Mouse (Mus musculus): ENCODE results near the gene Pard3. TPM values are rescaled to one million over a fixed set of nuclear protein-coding genes. Genes with fewer than 3 reads are reported as not detected.

Gene Pard3
- polyA plus RNA-seq, 1 experiment from 2014 or later, result 38.3 TPM

GRCm38 (mm10) chr8:127410606-127411005 lies 346.9 kb downstream of the Pard3 start:
- Histone ChIP-seq H3K9ac (no peak overlapping the region), H3K36me3 (peaks cover 20% of the 10 kb centered on the region), H3K9me3 (replicated peaks) (no peaks in the 10 kb centered on the region), H3K27ac (replicated peaks) (no peak overlapping the region), H3K4me3 (replicated peaks) (no peak overlapping the region), H3K27me3 (no peaks in the 10 kb centered on the region), H3K4me2 (replicated peaks) (no peak overlapping the region), H3K4me1 (no peaks in the 10 kb centered on the region)
- no peak for ATAC-seq (ENCODE audit: insufficient number of reproducible peaks, low FRiP score, low TSS enrichment, low read depth)
- WGBS, result 82% methylated on average over 12 of the region's 12 CpGs

DNA sequence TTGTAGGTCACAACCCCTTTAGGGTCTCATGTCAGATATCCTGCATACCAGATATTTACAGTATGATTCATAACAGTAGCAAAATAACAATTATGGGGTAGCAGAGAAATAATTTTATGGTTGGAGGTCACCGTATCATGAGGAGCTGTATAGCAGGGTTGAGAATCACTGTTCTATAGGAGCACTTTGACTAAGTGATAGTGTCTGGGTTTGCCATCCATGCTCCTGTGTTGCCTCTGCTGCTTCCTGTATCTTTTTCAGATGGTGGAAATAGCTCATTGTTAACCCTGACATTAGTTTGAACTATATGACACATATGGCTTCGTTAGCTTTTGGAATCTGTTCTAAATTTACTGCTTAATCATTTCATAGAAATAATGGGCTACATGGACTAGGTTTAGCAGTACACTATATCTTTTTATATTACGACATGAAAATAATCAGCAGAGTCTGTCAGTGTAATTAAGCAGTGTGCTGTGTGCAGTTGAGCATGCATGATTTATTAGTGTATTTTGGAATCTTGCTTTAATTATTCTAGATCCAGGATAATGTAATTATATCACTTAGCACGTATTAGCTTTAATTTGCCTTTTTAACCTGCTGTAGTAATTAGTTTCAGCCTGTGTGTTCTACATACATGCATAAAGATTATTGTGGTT lies 347.6 kb downstream of the Pard3 start:
- no peaks in the 10 kb centered on the region for H3K27me3 ChIP-seq
- H3K27ac ChIP-seq (replicated peaks), result no peak overlapping the region
- no peak overlapping the region for H3K4me3 ChIP-seq (replicated peaks)
- H3K36me3 ChIP-seq, result peaks cover 21% of the 10 kb centered on the region
- no peak overlapping the region for H3K9ac ChIP-seq
- no peak for ATAC-seq (ENCODE audit: insufficient number of reproducible peaks, low FRiP score, low TSS enrichment, low read depth)
- H3K9me3 ChIP-seq (replicated peaks), result no peaks in the 10 kb centered on the region
- no peak overlapping the region for H3K4me2 ChIP-seq (replicated peaks)
- H3K4me1 ChIP-seq, result no peaks in the 10 kb centered on the region
- WGBS, result 72% methylated on average over 4 of the region's 4 CpGs

- WGBS, result 65% methylated on average over 7 of the region's 7 CpGs
- Histone ChIP-seq H3K4me2 (replicated peaks) (no peak overlapping the region), H3K4me3 (replicated peaks) (no peak overlapping the region), H3K36me3 (peaks cover 32% of the 10 kb centered on the region), H3K9me3 (replicated peaks) (no peaks in the 10 kb centered on the region), H3K27ac (replicated peaks) (no peak overlapping the region), H3K4me1 (no peaks in the 10 kb centered on the region), H3K27me3 (no peaks in the 10 kb centered on the region), H3K9ac (no peak overlapping the region)
- no peak for ATAC-seq (ENCODE audit: insufficient number of reproducible peaks, low FRiP score, low TSS enrichment, low read depth)
Observed at GRCm38 (mm10) chr8:127423021-127423420, 359.3 kb downstream of the Pard3 start.

DNA sequence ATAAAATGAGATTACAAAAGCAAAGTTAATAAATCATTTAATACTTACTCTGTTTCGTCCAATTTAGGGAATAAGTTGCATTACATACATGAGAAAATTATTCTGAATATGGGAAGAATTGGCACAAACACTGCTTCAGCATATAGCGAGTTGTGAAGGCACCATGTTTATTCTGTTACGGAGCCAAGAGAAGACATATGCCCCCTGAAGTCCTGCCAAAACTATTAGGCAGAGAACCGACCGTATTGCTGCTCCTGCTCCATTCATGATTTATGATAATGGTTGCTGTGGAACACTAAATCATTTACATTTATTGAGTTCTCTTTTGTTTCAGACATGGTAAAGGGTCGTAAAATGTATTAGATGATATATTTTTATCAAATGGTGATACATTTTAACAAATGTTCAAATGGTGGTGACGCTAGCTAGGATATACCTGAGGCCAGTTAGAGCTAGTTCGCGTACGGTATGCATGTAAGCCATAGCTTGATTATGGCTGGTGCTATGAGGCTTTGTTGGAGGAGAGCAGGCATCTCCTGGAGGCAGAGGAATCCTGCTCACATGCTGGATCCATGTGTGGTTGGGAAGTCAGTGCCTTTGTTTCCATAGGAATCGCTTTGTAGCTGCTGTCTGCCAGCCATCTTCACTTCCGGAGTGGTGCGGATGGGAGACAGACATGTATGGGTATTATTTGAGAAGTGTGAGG lies 360.7 kb downstream of the Pard3 start:
- H3K36me3 ChIP-seq, result peaks cover 23% of the 10 kb centered on the region
- H3K27ac ChIP-seq (replicated peaks), result no peak overlapping the region
- H3K9me3 ChIP-seq (replicated peaks), result no peaks in the 10 kb centered on the region
- H3K27me3 ChIP-seq, result no peaks in the 10 kb centered on the region
- 75% methylated on average over 13 of the region's 13 CpGs for WGBS
- ATAC-seq (ENCODE audit: insufficient number of reproducible peaks, low FRiP score, low TSS enrichment, low read depth), result no peak
- H3K4me1 ChIP-seq, result no peaks in the 10 kb centered on the region
- no peak overlapping the region for H3K9ac ChIP-seq
- no peak overlapping the region for H3K4me2 ChIP-seq (replicated peaks)
- H3K4me3 ChIP-seq (replicated peaks), result no peak overlapping the region

DNA sequence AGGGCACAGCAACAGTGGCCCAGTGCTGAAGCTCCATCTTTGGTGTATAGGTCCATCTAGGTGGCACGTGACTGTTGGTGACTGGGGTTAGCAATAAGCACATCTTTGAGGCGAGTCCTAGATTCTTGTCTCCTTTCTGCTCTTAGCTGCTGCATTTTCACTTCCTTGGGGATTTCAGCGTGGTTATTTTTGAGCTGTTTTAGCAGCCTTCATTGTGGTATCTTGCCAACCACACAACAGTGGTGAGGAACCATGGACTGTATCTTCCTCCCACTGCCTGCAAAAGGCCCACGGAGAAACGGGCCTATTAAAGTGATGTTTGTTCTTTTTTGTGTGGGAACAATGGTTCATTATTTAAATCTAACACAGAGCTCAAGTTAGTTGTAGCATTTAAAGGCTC lies 363.2 kb downstream of the Pard3 start:
- H3K4me3 ChIP-seq (replicated peaks), result no peak overlapping the region
- H3K4me2 ChIP-seq (replicated peaks), result no peak overlapping the region
- H3K27ac ChIP-seq (replicated peaks), result no peak overlapping the region
- H3K27me3 ChIP-seq, result no peaks in the 10 kb centered on the region
- H3K9me3 ChIP-seq (replicated peaks), result no peaks in the 10 kb centered on the region
- no peak overlapping the region for H3K9ac ChIP-seq
- H3K36me3 ChIP-seq, result peaks cover 14% of the 10 kb centered on the region; the same call in 1 of the 2 replicates
- ATAC-seq (ENCODE audit: insufficient number of reproducible peaks, low FRiP score, low TSS enrichment, low read depth), result no peak
- no peaks in the 10 kb centered on the region for H3K4me1 ChIP-seq
- WGBS, result 57% methylated on average over 5 of the region's 5 CpGs

GRCm38 (mm10) chr8:127428004-127428403 lies 364.3 kb downstream of the Pard3 start:
- Histone ChIP-seq H3K9ac (no peak overlapping the region), H3K36me3 (peaks cover 21% of the 10 kb centered on the region; the same call in 1 of the 2 replicates), H3K4me3 (replicated peaks) (no peak overlapping the region), H3K9me3 (replicated peaks) (no peaks in the 10 kb centered on the region), H3K27me3 (no peaks in the 10 kb centered on the region), H3K4me2 (replicated peaks) (no peak overlapping the region), H3K4me1 (no peaks in the 10 kb centered on the region), H3K27ac (replicated peaks) (no peak overlapping the region)
- WGBS, result 76% methylated on average over 7 of the region's 7 CpGs
- no peak for ATAC-seq (ENCODE audit: insufficient number of reproducible peaks, low FRiP score, low TSS enrichment, low read depth)

DNA sequence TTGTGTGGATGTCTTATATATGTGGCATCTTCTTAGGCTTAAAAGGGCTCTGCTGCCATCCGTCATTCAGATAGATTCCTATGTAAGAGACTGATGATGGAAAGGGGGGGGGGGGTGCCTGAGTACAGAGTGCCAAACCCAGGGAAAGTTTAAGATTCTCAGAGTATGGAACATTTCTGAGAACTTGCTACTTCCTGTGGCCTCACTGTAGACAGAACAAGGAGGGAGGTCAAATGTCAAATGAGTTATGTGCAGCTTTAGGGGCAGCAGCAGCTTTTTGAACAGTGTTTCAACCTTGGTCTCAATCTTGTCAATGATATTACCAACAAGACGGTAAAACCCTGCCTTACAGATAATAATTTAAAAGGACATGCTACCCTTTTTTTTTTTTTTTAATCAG lies 367.5 kb downstream of the Pard3 start:
- ATAC-seq (ENCODE audit: insufficient number of reproducible peaks, low FRiP score, low TSS enrichment, low read depth), result no peak
- Histone ChIP-seq H3K4me1 (no peaks in the 10 kb centered on the region), H3K36me3 (peaks cover 32% of the 10 kb centered on the region; the same call in 1 of the 2 replicates), H3K4me2 (replicated peaks) (no peak overlapping the region), H3K9me3 (replicated peaks) (no peaks in the 10 kb centered on the region), H3K9ac (no peak overlapping the region), H3K27me3 (no peaks in the 10 kb centered on the region), H3K4me3 (replicated peaks) (no peak overlapping the region), H3K27ac (replicated peaks) (no peak overlapping the region)
- WGBS, result 83% methylated on average over 2 of the region's 2 CpGs

DNA sequence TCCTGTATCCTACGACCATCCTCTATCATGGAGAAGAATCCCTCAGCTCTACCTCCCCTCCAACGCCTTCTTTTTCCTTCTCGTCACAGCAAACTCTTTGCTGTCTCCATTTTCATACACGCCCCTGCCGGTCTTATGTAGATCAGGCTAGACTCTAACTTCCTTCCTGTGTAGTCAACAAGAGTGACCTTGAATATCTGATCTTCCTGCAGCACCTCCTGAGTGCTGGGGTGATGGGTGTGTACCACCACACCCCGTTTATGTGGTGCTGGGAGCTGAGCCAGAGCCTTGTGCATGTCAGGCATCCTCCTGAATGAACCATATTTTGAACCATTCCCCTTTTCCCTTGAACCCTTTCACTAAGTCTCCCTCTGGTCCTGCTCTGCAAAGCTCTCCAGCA lies 372.3 kb downstream of the Pard3 start:
- 84% methylated on average over 6 of the region's 6 CpGs for WGBS
- no peak for ATAC-seq (ENCODE audit: insufficient number of reproducible peaks, low FRiP score, low TSS enrichment, low read depth)
- Histone ChIP-seq H3K36me3 (peaks cover 30% of the 10 kb centered on the region; the same call in 1 of the 2 replicates), H3K27ac (replicated peaks) (no peak overlapping the region), H3K27me3 (no peaks in the 10 kb centered on the region), H3K9me3 (replicated peaks) (no peaks in the 10 kb centered on the region), H3K4me3 (replicated peaks) (no peak overlapping the region), H3K4me2 (replicated peaks) (no peak overlapping the region), H3K4me1 (peaks cover 25% of the 10 kb centered on the region), H3K9ac (no peak overlapping the region)

DNA sequence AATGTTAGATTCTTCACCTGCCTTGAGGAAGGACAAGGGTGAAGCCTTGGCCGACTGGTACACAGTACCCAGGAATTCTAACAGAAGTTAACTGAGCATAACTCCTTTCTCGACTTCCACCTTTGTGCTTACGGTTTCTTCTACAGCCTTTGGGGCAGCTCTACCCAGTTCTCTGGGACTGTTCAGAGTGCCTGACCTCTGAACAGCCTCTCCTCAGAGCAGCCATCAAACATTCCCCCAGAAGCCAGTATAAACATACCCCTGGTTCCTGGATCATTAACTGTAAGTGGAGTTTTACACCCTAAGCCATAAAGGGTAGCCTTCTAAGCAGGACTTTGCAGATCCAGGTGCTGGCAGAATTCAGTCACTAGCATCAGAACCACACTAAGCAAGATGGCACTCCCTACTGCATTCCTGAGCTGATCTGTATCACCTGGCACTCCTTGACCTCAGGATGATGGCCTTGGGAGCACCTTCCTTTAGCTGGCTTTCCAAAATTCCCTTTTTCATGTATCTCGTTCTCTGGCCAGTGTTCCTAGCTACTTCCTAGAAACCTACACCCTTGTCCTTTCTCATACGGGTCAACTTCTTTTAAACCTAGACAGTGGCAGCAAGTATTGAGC lies 374.0 kb downstream of the Pard3 start:
- peaks cover 23% of the 10 kb centered on the region; the same call in 1 of the 2 replicates for H3K36me3 ChIP-seq
- no peak for ATAC-seq (ENCODE audit: insufficient number of reproducible peaks, low FRiP score, low TSS enrichment, low read depth)
- WGBS, result 87% methylated on average over 5 of the region's 5 CpGs
- H3K4me3 ChIP-seq (replicated peaks), result no peak overlapping the region
- no peaks in the 10 kb centered on the region for H3K9me3 ChIP-seq (replicated peaks)
- H3K4me2 ChIP-seq (replicated peaks), result no peak overlapping the region
- H3K9ac ChIP-seq, result no peak overlapping the region
- H3K27me3 ChIP-seq, result no peaks in the 10 kb centered on the region
- H3K27ac ChIP-seq (replicated peaks), result no peak overlapping the region
- H3K4me1 ChIP-seq, result peaks cover 30% of the 10 kb centered on the region

- WGBS, result 63% methylated on average over 8 of the region's 8 CpGs
Observed at GRCm38 (mm10) chr8:127438625-127439391, 375.1 kb downstream of the Pard3 start.

More at GRCm38 (mm10) chr8:127438625-127439391, 375.1 kb downstream of the Pard3 start:
- peak; percentile 44; the same call in 1 of the 2 replicates for ATAC-seq (ENCODE audit: insufficient number of reproducible peaks, low FRiP score, low TSS enrichment, low read depth)
- Histone ChIP-seq H3K9me3 (replicated peaks) (no peaks in the 10 kb centered on the region), H3K27me3 (no peaks in the 10 kb centered on the region), H3K27ac (replicated peaks) (peak overlapping the region; percentile 85), H3K4me3 (replicated peaks) (peak overlapping the region; percentile 6; the same call in 1 of the 2 replicates), H3K36me3 (peaks cover 16% of the 10 kb centered on the region; the same call in 1 of the 2 replicates), H3K9ac (no peak overlapping the region), H3K4me1 (peaks cover 30% of the 10 kb centered on the region), H3K4me2 (replicated peaks) (0 out of 2 replicates have a peak overlapping the region, but pooled peaks have one; percentile 25)

Measured in embryonic facial prominence, embryonic 15.5 days (tissue).